Mouse (Mus musculus) ES-E14 (cell line): ENCODE results near the gene Olfr698. TPM values are rescaled to one million over a fixed set of nuclear protein-coding genes. Genes with fewer than 3 reads are reported as not detected.
"Not testable (repeated sequence)": the region's sequence is repeated elsewhere in the genome, so short reads cannot be mapped to it uniquely, and the experiment has no call there.

Experiments used
- DNase-seq: peaks from one replicate; pipeline ENCODE4 v3.0.0-alpha.2; 2013; ENCODE audit warnings: low read depth, low spot score
- H3K27ac ChIP-seq: 2 replicates; pipeline ENCODE4 v1.5.1; 2012; ENCODE audit warnings: low read depth, mild to moderate bottlenecking, low read length, moderate library complexity, mixed read lengths; ENCODE audit not compliant: poor library complexity, insufficient read depth, severe bottlenecking
- H3K36me3 ChIP-seq: 2 replicates; pipeline ENCODE4 v1.6.1; 2012; ENCODE audit warnings: mild to moderate bottlenecking, low read length, moderate library complexity, mixed read lengths; ENCODE audit not compliant: control insufficient read depth, poor library complexity, insufficient read depth, severe bottlenecking
- H3K4me1 ChIP-seq, 2 experiments: fragments of 150-350 bp in 1 of 2; sonication (generic) in 1 of 2; 2 replicates each; pipeline ENCODE4 v1.6.1; 2012; ENCODE audit warnings: low read length in 2 of 2, mild to moderate bottlenecking in 1 of 2, mixed read lengths in 1 of 2; ENCODE audit not compliant: control insufficient read depth in 2 of 2, insufficient read depth in 2 of 2, poor library complexity in 1 of 2
- H3K4me3 ChIP-seq, 2 experiments: fragments of 150-350 bp in 1 of 2; sonication (generic) in 1 of 2; 2 replicates each; pipeline ENCODE4 v1.5.1; 2012; ENCODE audit warnings: low read length in 2 of 2, low read depth in 1 of 2, mild to moderate bottlenecking in 1 of 2, mixed read lengths in 1 of 2; ENCODE audit not compliant: insufficient read depth in 1 of 2, poor library complexity in 1 of 2, severe bottlenecking in 1 of 2
- H3K9ac ChIP-seq: 2 replicates; pipeline ENCODE4 v1.6.1; 2012; ENCODE audit warnings: low read depth, mild to moderate bottlenecking, low read length, mixed read lengths; ENCODE audit not compliant: poor library complexity, insufficient read depth, severe bottlenecking
- H3K9me3 ChIP-seq: fragments of 150-350 bp; sonication (generic); 2 replicates; pipeline ENCODE4 v1.6.1; 2012; ENCODE audit warnings: low read depth, mild to moderate bottlenecking, low read length; ENCODE audit not compliant: control insufficient read depth, insufficient read depth
- CHD2 ChIP-seq: IDR thresholded peaks from 2 replicates; pipeline ENCODE4 v1.6.1; 2014; ENCODE audit warnings: mild to moderate bottlenecking, low read depth, low read length, inconsistent platforms
- HCFC1 ChIP-seq: IDR thresholded peaks from 2 replicates; pipeline ENCODE4 v1.6.1; 2012; ENCODE audit warnings: low read length, inconsistent platforms, borderline replicate concordance; ENCODE audit not compliant: insufficient read depth
- MAFK ChIP-seq: IDR thresholded peaks from 2 replicates; pipeline ENCODE4 v1.6.1; 2014; ENCODE audit warnings: mild to moderate bottlenecking, low read depth, low read length, inconsistent platforms; ENCODE audit not compliant: insufficient read depth
- ZC3H11A ChIP-seq: IDR thresholded peaks from 2 replicates; pipeline ENCODE4 v1.6.1; 2012; ENCODE audit warnings: low read depth, mild to moderate bottlenecking, inconsistent platforms, low read length, borderline replicate concordance
- ZNF384 ChIP-seq: IDR thresholded peaks from 2 replicates; pipeline ENCODE4 v1.6.1; 2012; ENCODE audit warnings: low read depth, low read length, inconsistent platforms
- in situ Hi-C, 2 experiments: fragments of 600-800 bp; cut with MboI; formaldehyde crosslinking; loops; one replicate each; pipeline ENCODE4 v1.15.1; 2025; ENCODE audit warnings: low sequenced_read_pairs in 2 of 2, inconsistent platforms in 1 of 2; ENCODE audit not compliant: unreplicated experiment in 2 of 2
- total RNA-seq: library from RNA; depleted of rRNA; stranded (reverse); fragments of 300-350 nt; gene quantifications from 2 replicates; pipeline ENCODE4 v1.2.3, GENCODE M21; 2012; rRNA removed

Gene Olfr698
- not detected in 2 replicates for total RNA-seq

- Histone ChIP-seq H3K9ac (no peak within 1 kb of the TSS), H3K27ac (no peak within 1 kb of the TSS), H3K36me3 (no peaks in the 10 kb centered on the region), H3K4me1 (no peaks in the 10 kb centered on the region; a peak in 1 of 4 replicates), H3K4me3 (no peak within 1 kb of the TSS), H3K9me3 (no peaks in the 10 kb centered on the region)
- no peak for TF ChIP-seq ZC3H11A
- DNase-seq = no peak
- in situ Hi-C loops = no loop called here
Observed at GRCm38 (mm10) chr7:106755297-106755696, at the start of gene Olfr698. Olfr698 (minus strand) TSS chr7:106755397.

- TF ChIP-seq ZNF384 = no peak
- no peak for TF ChIP-seq CHD2
- in situ Hi-C loops = loop anchor here in 1 of 2 experiments (25.0 kb wide), 1 partner anchor 106 kb away; the partner anchor contains the start of genes Olfr693 and Olfr694
- DNase-seq = no peak
Observed at GRCm38 (mm10) chr7:106793098-106793497, 37.9 kb upstream of the Olfr698 start, which contains the start of gene Olfr699. Olfr699 (minus strand) TSS chr7:106793198.

GRCm38 (mm10) chr7:106788330-106788729, 33.1 kb upstream of the Olfr698 start:
- H3K9ac ChIP-seq = no peak overlapping the region
- in situ Hi-C loops = loop anchor here in 1 of 2 experiments (25.0 kb wide), 1 partner anchor 101 kb away; the partner anchor contains the start of genes Olfr693 and Olfr694
- no peaks in the 10 kb centered on the region for H3K36me3 ChIP-seq
- H3K4me3 ChIP-seq = no peak overlapping the region
- no peaks in the 10 kb centered on the region for H3K4me1 ChIP-seq
- TF ChIP-seq MAFK (no peak), CHD2 (no peak), HCFC1 (no peak), ZNF384 (no peak), ZC3H11A (no peak)
- DNase-seq = no peak
- H3K9me3 ChIP-seq = no peaks in the 10 kb centered on the region
- H3K27ac ChIP-seq = no peak overlapping the region

More at GRCm38 (mm10) chr7:106793098-106793497, 37.9 kb upstream of the Olfr698 start, which contains the start of gene Olfr699:
- Histone ChIP-seq H3K4me3 (no peak within 1 kb of the TSS), H3K27ac (no peak within 1 kb of the TSS), H3K4me1 (no peaks in the 10 kb centered on the region), H3K36me3 (no peaks in the 10 kb centered on the region), H3K9ac (no peak within 1 kb of the TSS), H3K9me3 (no peaks in the 10 kb centered on the region)

GRCm38 (mm10) chr7:106761008-106761407, 5.8 kb upstream of the Olfr698 start:
- H3K9me3 ChIP-seq, H3K27ac ChIP-seq, in situ Hi-C loops, H3K9ac ChIP-seq, H3K36me3 ChIP-seq, H3K4me1 ChIP-seq, H3K4me3 ChIP-seq: not testable (repeated sequence)
- peak; percentile 24 for DNase-seq
- peak; percentile 25; the same call in 1 of the 2 replicates for TF ChIP-seq CHD2

- H3K9me3 ChIP-seq = no peaks in the 10 kb centered on the region
- no peak overlapping the region for H3K4me3 ChIP-seq
- no peaks in the 10 kb centered on the region for H3K36me3 ChIP-seq
- TF ChIP-seq HCFC1 (no peak), ZC3H11A (no peak), ZNF384 (no peak), MAFK (no peak), CHD2 (no peak)
- no peak overlapping the region for H3K9ac ChIP-seq
- no peak for DNase-seq
- peaks cover 0 to 1% of the 10 kb centered on the region in 2 experiments; a peak in 1 of 4 replicates for H3K4me1 ChIP-seq
- in situ Hi-C loops = no loop called here
- H3K27ac ChIP-seq = no peak overlapping the region
Observed at GRCm38 (mm10) chr7:106758800-106759199, 3.6 kb upstream of the Olfr698 start.
